Mouse (Mus musculus): ENCODE data around the gene Ccdc149.
A peak's percentile ranks its signal among the peaks of the same experiment; 100 is the strongest.

Gene Ccdc149

GRCm38 (mm10) chr5:52470991-52471801 is at the start of gene Ccdc149:
TSS of gene Ccdc149 (minus strand) at chr5:52471521.
- no peak for DNase-seq (ENCODE audit: extremely low spot score, low read depth, low spot score)

GRCm38 (mm10) chr5:52519921-52520320 is 48.6 kb upstream of the Ccdc149 start:
- no peak for DNase-seq (ENCODE audit: extremely low spot score, low read depth, low spot score)

- DNase-seq (ENCODE audit: extremely low spot score, low read depth, low spot score) = no peak
Observed at GRCm38 (mm10) chr5:52516072-52516476, 44.8 kb upstream of the Ccdc149 start.

GRCm38 (mm10) chr5:52515246-52516021 is 44.1 kb upstream of the Ccdc149 start:
- peak; percentile 57 for DNase-seq (ENCODE audit: extremely low spot score, low read depth, low spot score)

- no peak for DNase-seq (ENCODE audit: extremely low spot score, low read depth, low spot score)
Observed at GRCm38 (mm10) chr5:52511089-52511488, 39.8 kb upstream of the Ccdc149 start.

- DNase-seq (ENCODE audit: extremely low spot score, low read depth, low spot score) = no peak
Observed at GRCm38 (mm10) chr5:52509416-52509815, 38.1 kb upstream of the Ccdc149 start.

- DNase-seq (ENCODE audit: extremely low spot score, low read depth, low spot score) = no peak
Observed at GRCm38 (mm10) chr5:52504666-52505065, 33.3 kb upstream of the Ccdc149 start.

- no peak for DNase-seq (ENCODE audit: extremely low spot score, low read depth, low spot score)
Observed at GRCm38 (mm10) chr5:52504148-52504547, 32.8 kb upstream of the Ccdc149 start.

GRCm38 (mm10) chr5:52495671-52496070 is 24.4 kb upstream of the Ccdc149 start:
- DNase-seq (ENCODE audit: extremely low spot score, low read depth, low spot score) = no peak

- DNase-seq (ENCODE audit: extremely low spot score, low read depth, low spot score) = no peak
Observed at GRCm38 (mm10) chr5:52491496-52491895, 20.2 kb upstream of the Ccdc149 start.

- DNase-seq (ENCODE audit: extremely low spot score, low read depth, low spot score) = no peak
Observed at GRCm38 (mm10) chr5:52487559-52488430, 16.5 kb upstream of the Ccdc149 start.

- no peak for DNase-seq (ENCODE audit: extremely low spot score, low read depth, low spot score)
Observed at GRCm38 (mm10) chr5:52476826-52477225, 5.5 kb upstream of the Ccdc149 start.

GRCm38 (mm10) chr5:52476292-52476701 is 5.0 kb upstream of the Ccdc149 start:
- DNase-seq (ENCODE audit: extremely low spot score, low read depth, low spot score) = peak; percentile 6

GRCm38 (mm10) chr5:52473988-52474387 is 2.7 kb upstream of the Ccdc149 start:
- no peak for DNase-seq (ENCODE audit: extremely low spot score, low read depth, low spot score)

GRCm38 (mm10) chr5:52470551-52470950 is 770 bp downstream of the Ccdc149 start:
- DNase-seq (ENCODE audit: extremely low spot score, low read depth, low spot score) = no peak

- DNase-seq (ENCODE audit: extremely low spot score, low read depth, low spot score) = no peak
Observed at GRCm38 (mm10) chr5:52467841-52468240, 3.5 kb downstream of the Ccdc149 start.

- DNase-seq (ENCODE audit: extremely low spot score, low read depth, low spot score) = no peak
Observed at GRCm38 (mm10) chr5:52462447-52462846, 8.9 kb downstream of the Ccdc149 start.

- no peak for DNase-seq (ENCODE audit: extremely low spot score, low read depth, low spot score)
Observed at GRCm38 (mm10) chr5:52461434-52462124, 9.7 kb downstream of the Ccdc149 start.

- no peak for DNase-seq (ENCODE audit: extremely low spot score, low read depth, low spot score)
Observed at GRCm38 (mm10) chr5:52459308-52459707, 12.0 kb downstream of the Ccdc149 start.

GRCm38 (mm10) chr5:52457154-52457553 is 14.2 kb downstream of the Ccdc149 start:
- no peak for DNase-seq (ENCODE audit: extremely low spot score, low read depth, low spot score)

All from hindlimb bud, embryonic 11.5 days (tissue).